Mouse (Mus musculus) kidney, postnatal 0 days (tissue): ENCODE data around the gene Spsb1. TPM values are rescaled to one million over a fixed set of nuclear protein-coding genes. Genes with fewer than 3 reads are reported as not detected.

ENCODE experiments used
- ATAC-seq: fragments of 200-750 bp; cut with Nextera tagmentation; replicated peaks from 2 replicates; pipeline ENCODE4 v1.8.0; 2017; ENCODE audit warnings: low read depth, moderate number of reproducible peaks, moderate TSS enrichment, moderate library complexity; ENCODE audit not compliant: low FRiP score
- DNase-seq: peaks from one replicate; pipeline ENCODE4 v3.0.0-alpha.2; 2016; ENCODE audit warnings: low spot score
- H3K27ac ChIP-seq: fragments of 300-500 bp; sonication (generic); 2 replicates; pipeline ENCODE4 v1.5.1; 2014; ENCODE audit warnings: mild to moderate bottlenecking
- H3K27me3 ChIP-seq: fragments of 300-500 bp; sonication (generic); 2 replicates; pipeline ENCODE4 v1.6.1; 2014; ENCODE audit warnings: low read length, mixed read lengths; ENCODE audit not compliant: insufficient read depth
- H3K36me3 ChIP-seq: fragments of 300-500 bp; sonication (generic); 2 replicates; pipeline ENCODE4 v1.6.1; 2014; ENCODE audit warnings: low read length, mixed read lengths; ENCODE audit not compliant: insufficient read depth
- H3K4me1 ChIP-seq: fragments of 300-500 bp; sonication (generic); replicated peaks from 2 replicates; pipeline ENCODE4 v1.6.1; 2014; ENCODE audit warnings: antibody characterized with exemption, low read length, mixed read lengths; ENCODE audit not compliant: insufficient read depth
- H3K4me2 ChIP-seq: fragments of 300-500 bp; sonication (generic); 2 replicates; pipeline ENCODE4 v1.6.1; 2014; ENCODE audit warnings: mild to moderate bottlenecking, low read length, moderate library complexity, mixed read lengths
- H3K4me3 ChIP-seq: fragments of 300-500 bp; sonication (generic); replicated peaks from 2 replicates; pipeline ENCODE4 v1.5.1; 2014; ENCODE audit warnings: low read depth, low read length
- H3K9ac ChIP-seq: fragments of 300-500 bp; sonication (generic); 2 replicates; pipeline ENCODE4 v1.6.1; 2014; ENCODE audit warnings: low read depth, low read length
- H3K9me3 ChIP-seq: fragments of 300-500 bp; sonication (generic); replicated peaks from 2 replicates; pipeline ENCODE4 v1.6.1; 2016; ENCODE audit warnings: low read length, inconsistent platforms, mixed read lengths
- CTCF ChIP-seq: IDR thresholded peaks from 2 replicates; pipeline ENCODE4 v1.5.1; 2016; ENCODE audit warnings: antibody characterized with exemption, low read depth, mild to moderate bottlenecking, moderate library complexity
- WGBS: fragments of 180-500 bp; shearing (Covaris S2); extraction: QIAGEN DNeasy Blood & Tissue Kit; methylation state at CpG from one replicate; pipeline ENCODE4 v1.1.7; 2014; 5-methylcytosine and 5-hydroxymethylcytosine counted together
- polyA plus RNA-seq: library from polyadenylated mRNA; unstranded; fragments of >200 nt; fragmentation: Nextera tagmentation; extraction: Ambion mirVana; gene quantifications from 2 replicates; pipeline ENCODE4 v1.2.1, GENCODE M21; 2015

The Spsb1 gene
- polyA plus RNA-seq, 1 experiment from 2014 or later: 11.6 TPM

- H3K4me2 ChIP-seq: no peak overlapping the region
- H3K4me1 ChIP-seq: peaks cover 17% of the 10 kb centered on the region
- H3K27me3 ChIP-seq: no peaks in the 10 kb centered on the region; the same call in 1 of the 2 replicates
- DNase-seq (no peak), ATAC-seq (no peak)
- 43% methylated on average over 10 of the region's 10 CpGs for whole genome bisulfite sequencing
- no peaks in the 10 kb centered on the region for H3K36me3 ChIP-seq
- no peak overlapping the region for H3K27ac ChIP-seq
- H3K9me3 ChIP-seq: no peaks in the 10 kb centered on the region
- H3K4me3 ChIP-seq: no peak overlapping the region
- H3K9ac ChIP-seq: no peak overlapping the region
- no peak for TF ChIP-seq CTCF
Measured at GRCm38 (mm10) chr4:149942831-149943741, 11.8 kb downstream of the Spsb1 start.

- no peak for TF ChIP-seq CTCF
- Histone ChIP-seq H3K27me3 (no peaks in the 10 kb centered on the region; the same call in 1 of the 2 replicates), H3K4me2 (no peak overlapping the region), H3K4me1 (peaks cover 17% of the 10 kb centered on the region), H3K4me3 (no peak overlapping the region), H3K9me3 (no peaks in the 10 kb centered on the region), H3K9ac (no peak overlapping the region), H3K36me3 (no peaks in the 10 kb centered on the region), H3K27ac (no peak overlapping the region)
- 74% methylated on average over 18 of the region's 18 CpGs for WGBS
- DNase-seq (no peak), ATAC-seq (no peak)
Measured at GRCm38 (mm10) chr4:149941067-149941755, 13.6 kb downstream of the Spsb1 start.

- peaks cover 15% of the 10 kb centered on the region for H3K4me1 ChIP-seq
- H3K4me3 ChIP-seq: no peak overlapping the region
- H3K27ac ChIP-seq: no peak overlapping the region
- no peak overlapping the region for H3K9ac ChIP-seq
- WGBS: 24% methylated on average over 8 of the region's 8 CpGs
- DNase-seq (peak; percentile 64), ATAC-seq (no peak)
- no peaks in the 10 kb centered on the region for H3K9me3 ChIP-seq
- no peak for TF ChIP-seq CTCF
- H3K36me3 ChIP-seq: no peaks in the 10 kb centered on the region
- no peaks in the 10 kb centered on the region for H3K27me3 ChIP-seq
- H3K4me2 ChIP-seq: no peak overlapping the region
Measured at GRCm38 (mm10) chr4:149938701-149939100, 16.1 kb downstream of the Spsb1 start.

- Histone ChIP-seq H3K9ac (no peak overlapping the region), H3K4me3 (no peak overlapping the region), H3K4me1 (peaks cover 15% of the 10 kb centered on the region), H3K27me3 (no peaks in the 10 kb centered on the region), H3K4me2 (no peak overlapping the region), H3K9me3 (no peaks in the 10 kb centered on the region), H3K36me3 (no peaks in the 10 kb centered on the region), H3K27ac (no peak overlapping the region)
- no peak for TF ChIP-seq CTCF
- WGBS: 47% methylated on average over 5 of the region's 5 CpGs
- DNase-seq (no peak), ATAC-seq (no peak)
Measured at GRCm38 (mm10) chr4:149936921-149937320, 17.9 kb downstream of the Spsb1 start.

GRCm38 (mm10) chr4:149935470-149935869, 19.4 kb downstream of the Spsb1 start:
- no peak for TF ChIP-seq CTCF
- Histone ChIP-seq H3K4me3 (no peak overlapping the region), H3K4me2 (no peak overlapping the region), H3K27ac (no peak overlapping the region), H3K9me3 (no peaks in the 10 kb centered on the region), H3K27me3 (no peaks in the 10 kb centered on the region), H3K4me1 (peaks cover 15% of the 10 kb centered on the region), H3K9ac (no peak overlapping the region), H3K36me3 (no peaks in the 10 kb centered on the region)
- WGBS: 84% methylated on average over 6 of the region's 6 CpGs
- no peak for DNase-seq
- no peak for ATAC-seq

GRCm38 (mm10) chr4:149933519-149934245, 21.2 kb downstream of the Spsb1 start:
- Histone ChIP-seq H3K9ac (no peak overlapping the region), H3K4me1 (0 out of 2 replicates have a peak, but pooled peaks cover 3% of the 10 kb centered on the region), H3K4me2 (no peak overlapping the region), H3K4me3 (no peak overlapping the region), H3K27ac (no peak overlapping the region), H3K9me3 (no peaks in the 10 kb centered on the region), H3K36me3 (no peaks in the 10 kb centered on the region), H3K27me3 (no peaks in the 10 kb centered on the region)
- no peak for TF ChIP-seq CTCF
- DNase-seq (no peak), ATAC-seq (no peak)
- 65% methylated on average over 16 of the region's 16 CpGs for WGBS
